Mouse (Mus musculus) C2C12 (cell line): ENCODE measurements around the gene Mcat. TPM values are rescaled to one million over a fixed set of nuclear protein-coding genes. Genes with fewer than 3 reads are reported as not detected.

Experiments
- H3K27me3 ChIP-seq: one replicate; pipeline ENCODE4 v1.6.1; 2011; ENCODE audit not compliant: control insufficient read depth, insufficient read depth, insufficient read length
- H3K36me3 ChIP-seq: one replicate; pipeline ENCODE4 v1.6.1; 2011; ENCODE audit not compliant: control insufficient read depth, insufficient read depth
- H3K4me3 ChIP-seq: one replicate; pipeline ENCODE4 v1.5.1; 2011; ENCODE audit warnings: mild to moderate bottlenecking, control low read depth; ENCODE audit not compliant: poor library complexity, insufficient read depth, severe bottlenecking
- H3K79me2 ChIP-seq: one replicate; pipeline ENCODE4 v1.6.1; 2011; ENCODE audit not compliant: control insufficient read depth, insufficient read depth
- H3K79me3 ChIP-seq: one replicate; pipeline ENCODE4 v1.6.1; 2011; ENCODE audit warnings: low read depth, control low read depth
- H3ac ChIP-seq: one replicate; pipeline ENCODE3; 2011; ENCODE audit warnings: low read depth; ENCODE audit not compliant: control insufficient read depth, insufficient read length
- CEBPB ChIP-seq: IDR thresholded peaks from one replicate; pipeline ENCODE4 v1.6.1; 2011; ENCODE audit warnings: low read depth, mild to moderate bottlenecking, control low read depth, moderate library complexity
- CTCF ChIP-seq: IDR thresholded peaks from one replicate; pipeline ENCODE4 v1.5.1; 2011; ENCODE audit not compliant: control insufficient read depth, insufficient read depth, insufficient read length
- FOSL1 ChIP-seq: IDR thresholded peaks from one replicate; pipeline ENCODE4 v1.8.0; 2011; ENCODE audit warnings: mild to moderate bottlenecking, low read length; ENCODE audit not compliant: poor library complexity, insufficient read depth, severe bottlenecking
- MAX ChIP-seq: IDR thresholded peaks from one replicate; pipeline ENCODE4 v1.6.1; 2011; ENCODE audit warnings: mild to moderate bottlenecking, control low read depth
- MYOD1 ChIP-seq: IDR thresholded peaks from one replicate; pipeline ENCODE4 v1.6.1; 2011; ENCODE audit warnings: low read depth; ENCODE audit not compliant: control insufficient read depth, insufficient read length
- MYOG ChIP-seq: IDR thresholded peaks from one replicate; pipeline ENCODE4 v1.6.1; 2011; ENCODE audit not compliant: control insufficient read depth, insufficient read length; ENCODE audit errors: extremely low read depth
- USF1 ChIP-seq: IDR thresholded peaks from one replicate; pipeline ENCODE4 v1.6.1; 2011; ENCODE audit warnings: low read depth, mild to moderate bottlenecking, control low read depth, moderate library complexity
- long read RNA-seq, 2 experiments: library from polyadenylated mRNA; unstranded; transcript quantifications; one replicate each; pipeline ENCODE4 v2.0.0; 2019 to 2020
- polyA plus RNA-seq: library from polyadenylated mRNA; unstranded; fragments of >200 nt; fragmentation: generic; extraction: Trizol; gene quantifications from one replicate; pipeline ENCODE4 v1.2.1, GENCODE M21; 2012; ENCODE audit warnings: missing spikeins

The Mcat gene
- 42.4 TPM for polyA plus RNA-seq
- long read RNA-seq, experiment 1, transcript Mcat-201 (4 exons, 1,917 nt): major isoform, 7 of 15 reads
- long read RNA-seq, experiment 1, partial matches to known transcripts: 1 of 15 reads
- long read RNA-seq, experiment 1, other reads (novel, unspliced or antisense): 6 of 15 reads
- long read RNA-seq, experiment 2, transcript Mcat-201 (4 exons, 1,917 nt): major isoform, 17 of 19 reads
- long read RNA-seq, experiment 2, partial matches to known transcripts: 1 of 19 reads
- long read RNA-seq, experiment 2, other reads (novel, unspliced or antisense): 0 of 19 reads

DNA sequence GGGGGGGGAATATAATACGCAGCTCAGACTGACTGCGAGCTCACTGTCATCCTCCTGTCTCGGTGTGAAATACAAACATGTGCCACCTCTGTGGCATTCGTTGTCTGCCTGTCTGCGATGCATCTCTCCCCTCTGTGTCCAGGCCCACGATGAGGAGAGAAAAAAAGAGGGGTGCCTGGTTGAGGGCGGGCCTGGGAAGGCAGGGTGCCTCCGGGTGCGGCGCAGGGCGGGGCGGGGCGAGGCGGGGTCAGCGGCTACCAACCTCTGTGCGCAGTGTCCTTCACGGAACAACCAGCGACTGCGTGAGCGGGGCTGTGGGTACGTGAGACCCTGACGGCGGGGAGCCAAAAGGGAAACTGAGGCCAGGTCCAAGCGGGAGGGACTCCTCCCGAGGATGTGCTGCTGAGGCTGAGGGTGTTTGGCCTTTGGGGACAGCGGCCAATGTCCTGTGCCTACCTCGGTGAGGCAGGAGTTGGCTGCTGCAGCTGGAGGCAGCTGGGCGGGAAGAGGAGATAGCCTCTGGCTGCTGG, at the start of gene Mcat, which contains the start of gene Tspo:
TSS of gene Mcat (minus strand) at position 461 of the 530 bp plus-strand sequence.
TSS of gene Tspo (plus strand) at position 266 of the 530 bp plus-strand sequence.
- TF ChIP-seq CEBPB: no peak
- TF ChIP-seq MYOG: no peak
- no peak for TF ChIP-seq MAX
- TF ChIP-seq CTCF: no peak
- TF ChIP-seq USF1: no peak
- TF ChIP-seq FOSL1: no peak

GRCm38 (mm10) chr15:83607115-83607802, 43.7 kb upstream of the Mcat start:
- peak; percentile 97 for TF ChIP-seq CTCF
- peak; percentile 46 for TF ChIP-seq MAX
- no peak for TF ChIP-seq FOSL1
- Histone ChIP-seq H3K27me3 (peaks cover 37% of the 10 kb centered on the region), H3K4me3 (no peak overlapping the region), H3K79me3 (no peaks in the 10 kb centered on the region), H3K36me3 (no peaks in the 10 kb centered on the region), H3ac (no peak overlapping the region), H3K79me2 (no peaks in the 10 kb centered on the region)

More for the DNA sequence above, at the start of gene Mcat, which contains the start of gene Tspo:
- H3K36me3 ChIP-seq: peaks cover 3% of the 10 kb centered on the region
- H3K79me2 ChIP-seq: peaks cover 49% of the 10 kb centered on the region
- H3K4me3 ChIP-seq: peak within 1 kb of the TSS; percentile 94
- H3K27me3 ChIP-seq: no peaks in the 10 kb centered on the region
- peaks cover 36% of the 10 kb centered on the region for H3K79me3 ChIP-seq
- H3ac ChIP-seq: peak within 1 kb of the TSS; percentile 70

DNA sequence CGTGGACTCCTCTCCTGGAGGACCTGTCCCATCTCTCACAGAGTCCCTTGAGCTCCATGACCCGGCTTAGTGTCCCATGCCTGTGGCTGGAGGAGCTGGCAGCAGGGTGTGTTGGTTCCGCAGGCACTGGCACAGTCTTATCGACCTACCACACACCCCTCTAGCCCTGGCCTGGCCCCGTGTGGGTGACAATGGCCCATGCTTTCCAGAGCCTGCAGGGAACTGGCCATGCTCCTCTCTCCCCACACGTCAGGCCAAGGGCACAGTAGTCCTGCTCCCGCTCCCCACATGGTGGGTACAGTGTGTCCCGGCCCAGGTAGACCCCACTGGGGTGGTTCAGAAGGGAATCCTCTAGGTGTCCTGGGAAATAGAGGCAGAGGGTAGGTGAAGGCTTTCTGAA, 43.1 kb upstream of the Mcat start:
- H3K27me3 ChIP-seq: peaks cover 32% of the 10 kb centered on the region
- no peaks in the 10 kb centered on the region for H3K79me2 ChIP-seq
- TF ChIP-seq MYOD1 (no peak), MAX (no peak), CEBPB (no peak), MYOG (no peak), USF1 (no peak), FOSL1 (no peak), CTCF (no peak)
- no peak overlapping the region for H3K4me3 ChIP-seq
- no peak overlapping the region for H3ac ChIP-seq
- H3K36me3 ChIP-seq: no peaks in the 10 kb centered on the region
- H3K79me3 ChIP-seq: no peaks in the 10 kb centered on the region

DNA sequence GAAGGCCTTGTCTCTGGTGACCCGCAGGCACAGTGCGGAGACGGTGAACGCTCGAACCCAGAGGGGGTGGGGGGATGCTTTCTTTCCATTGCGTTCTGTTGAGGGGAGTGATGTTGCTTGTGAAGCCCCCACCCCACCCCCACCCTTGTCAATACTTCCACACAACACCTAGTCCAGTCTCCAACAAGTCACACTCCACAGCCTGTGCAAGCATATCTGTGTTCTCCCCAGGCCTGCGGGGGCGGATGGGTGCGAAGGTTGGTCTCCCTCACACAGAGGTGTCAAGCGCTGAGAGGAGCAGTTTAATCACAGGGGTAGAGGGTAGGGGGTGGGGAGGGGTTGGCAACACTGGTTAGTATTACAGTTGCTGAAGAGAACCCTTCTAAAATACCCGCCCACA, 42.6 kb upstream of the Mcat start:
- Histone ChIP-seq H3K4me3 (no peak overlapping the region), H3K79me2 (no peaks in the 10 kb centered on the region), H3K79me3 (no peaks in the 10 kb centered on the region), H3K27me3 (peaks cover 28% of the 10 kb centered on the region), H3K36me3 (no peaks in the 10 kb centered on the region), H3ac (no peak overlapping the region)
- TF ChIP-seq CEBPB (no peak), CTCF (no peak), MAX (no peak), USF1 (no peak), MYOG (no peak), FOSL1 (no peak), MYOD1 (no peak)

- TF ChIP-seq MYOD1 (no peak), FOSL1 (no peak), CTCF (no peak), CEBPB (no peak), USF1 (no peak), MYOG (no peak), MAX (no peak)
- Histone ChIP-seq H3K27me3 (peaks cover 9% of the 10 kb centered on the region), H3K79me2 (no peaks in the 10 kb centered on the region)
Observed at GRCm38 (mm10) chr15:83603426-83603825, 39.8 kb upstream of the Mcat start.

DNA sequence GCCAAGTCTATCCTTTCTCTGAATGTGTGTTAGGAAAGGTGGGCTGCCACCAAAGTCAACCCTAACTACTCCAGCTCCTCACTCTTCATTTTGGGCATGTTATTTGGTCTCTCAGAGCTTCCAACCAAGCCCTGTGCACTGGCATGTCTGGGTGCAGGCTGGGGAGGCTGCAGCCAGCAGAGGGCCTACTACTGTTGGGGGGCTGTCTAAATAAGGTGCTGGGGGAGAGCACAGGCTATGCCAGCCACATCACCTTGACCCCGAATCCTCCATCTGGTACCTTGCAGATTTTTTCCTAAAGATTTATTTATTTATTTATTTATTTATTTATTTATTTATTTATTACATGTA, 39.4 kb upstream of the Mcat start:
- Histone ChIP-seq H3K36me3 (no peaks in the 10 kb centered on the region), H3K4me3 (no peak overlapping the region), H3ac (no peak overlapping the region), H3K79me2 (no peaks in the 10 kb centered on the region), H3K27me3 (peaks cover 5% of the 10 kb centered on the region), H3K79me3 (no peaks in the 10 kb centered on the region)
- TF ChIP-seq USF1 (no peak), MYOD1 (no peak), FOSL1 (no peak), CTCF (no peak), MAX (no peak), MYOG (no peak), CEBPB (no peak)

More at GRCm38 (mm10) chr15:83603426-83603825, 39.8 kb upstream of the Mcat start:
- Histone ChIP-seq H3K4me3 (no peak overlapping the region), H3K36me3 (no peaks in the 10 kb centered on the region), H3ac (no peak overlapping the region), H3K79me3 (no peaks in the 10 kb centered on the region)
